Mouse (Mus musculus) heart, adult 8-10 months (tissue): Measurements from ENCODE around the gene Gm10057. TPM values are rescaled to one million over a fixed set of nuclear protein-coding genes. Genes with fewer than 3 reads are reported as not detected.
"Not testable (repeated sequence)": the region's sequence is repeated elsewhere in the genome, so short reads cannot be mapped to it uniquely, and the experiment has no call there.

Experiments used
- DNase-seq: peaks from one replicate; pipeline ENCODE4 v3.0.0; 2022; ENCODE audit warnings: low spot score
- total RNA-seq, 4 experiments: library from RNA; stranded (reverse); gene quantifications; 2 replicates each; pipeline ENCODE4 v1.2.4; 2022

Gm10057 gene
- not detected for total RNA-seq

GRCm38 (mm10) chrX:154054939-154055338 lies at the start of gene Gm10057:
TSS of gene Gm10057 (minus strand) at chrX:154055039.
- DNase-seq, result not testable (repeated sequence)

DNA sequence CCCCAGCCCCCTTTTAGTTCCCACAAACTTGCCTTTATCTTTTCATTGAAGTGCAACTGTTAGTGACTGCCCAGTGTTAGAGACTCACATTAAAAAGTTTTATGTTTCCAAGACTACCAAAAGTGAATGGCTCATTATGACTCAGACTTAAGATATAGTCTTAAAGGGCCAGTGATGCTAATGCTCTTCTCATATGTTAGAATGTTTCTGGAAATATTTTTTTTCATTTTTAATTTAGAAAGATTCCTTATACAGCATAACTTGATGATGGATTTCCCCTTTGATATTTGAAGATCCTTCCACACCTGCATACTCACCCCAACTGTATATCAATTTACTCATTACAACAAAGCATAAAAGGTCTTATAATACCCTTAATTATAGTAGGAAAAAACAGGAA lies 21.1 kb downstream of the Gm10057 start, which contains the start of gene 4921511M17Rik:
Gene 4921511M17Rik, minus strand, starts transcription at position 101 of the 400 bp plus-strand sequence.
- DNase-seq, result not testable (repeated sequence)

DNA sequence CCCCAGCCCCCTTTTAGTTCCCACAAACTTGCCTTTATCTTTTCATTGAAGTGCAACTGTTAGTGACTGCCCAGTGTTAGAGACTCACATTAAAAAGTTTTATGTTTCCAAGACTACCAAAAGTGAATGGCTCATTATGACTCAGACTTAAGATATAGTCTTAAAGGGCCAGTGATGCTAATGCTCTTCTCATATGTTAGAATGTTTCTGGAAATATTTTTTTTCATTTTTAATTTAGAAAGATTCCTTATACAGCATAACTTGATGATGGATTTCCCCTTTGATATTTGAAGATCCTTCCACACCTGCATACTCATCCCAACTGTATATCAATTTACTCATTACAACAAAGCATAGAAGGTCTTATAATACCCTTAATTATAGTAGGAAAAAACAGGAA lies 42.3 kb downstream of the Gm10057 start, which contains the start of gene Samt1:
Gene Samt1, minus strand, starts transcription at position 101 of the 400 bp plus-strand sequence.
- not testable (repeated sequence) for DNase-seq

Other genes starting within 250 kb of the Gm10057 start
- not detected for gene Spin2c, start 222.8 kb downstream of the Gm10057 start, total RNA-seq
- not detected for gene Samt1, start 42.4 kb downstream of the Gm10057 start, total RNA-seq
- not detected for gene 4921511M17Rik, start 21.2 kb downstream of the Gm10057 start, total RNA-seq
- gene Gm15140, start 65.6 kb upstream of the Gm10057 start, total RNA-seq, result not detected